Mouse (Mus musculus) brain, embryonic 14.5 days (tissue): Measurements from ENCODE around the gene C2cd3.

Experiments
- CTCF ChIP-seq: fragments of 200-500 bp; IDR thresholded peaks from 2 replicates; pipeline ENCODE4 v1.5.1; 2012; ENCODE audit warnings: inconsistent platforms, mild to moderate bottlenecking, moderate library complexity, borderline replicate concordance; ENCODE audit not compliant: insufficient read depth, insufficient read length; ENCODE audit errors: extremely low read depth
- POLR2A ChIP-seq: fragments of 200-500 bp; IDR thresholded peaks from 2 replicates; pipeline ENCODE4 v1.6.1; 2012; ENCODE audit warnings: mild to moderate bottlenecking, inconsistent platforms, borderline replicate concordance; ENCODE audit not compliant: poor library complexity, insufficient read depth, insufficient read length, severe bottlenecking; ENCODE audit errors: extremely low read depth

- TF ChIP-seq CTCF (no peak), POLR2A (no peak)
These were observed 128.4 kb downstream of the C2cd3 start for GRCm38 (mm10) chr7:100500276-100500977.
